Mouse (Mus musculus): ENCODE measurements around the gene Gm9945. TPM values are rescaled to one million over a fixed set of nuclear protein-coding genes. Genes with fewer than 3 reads are reported as not detected.

Gm9945 gene
- total and polyA plus RNA-seq, 2 experiments from 2014 or later, result 0.28 TPM; not detected in 1

DNA sequence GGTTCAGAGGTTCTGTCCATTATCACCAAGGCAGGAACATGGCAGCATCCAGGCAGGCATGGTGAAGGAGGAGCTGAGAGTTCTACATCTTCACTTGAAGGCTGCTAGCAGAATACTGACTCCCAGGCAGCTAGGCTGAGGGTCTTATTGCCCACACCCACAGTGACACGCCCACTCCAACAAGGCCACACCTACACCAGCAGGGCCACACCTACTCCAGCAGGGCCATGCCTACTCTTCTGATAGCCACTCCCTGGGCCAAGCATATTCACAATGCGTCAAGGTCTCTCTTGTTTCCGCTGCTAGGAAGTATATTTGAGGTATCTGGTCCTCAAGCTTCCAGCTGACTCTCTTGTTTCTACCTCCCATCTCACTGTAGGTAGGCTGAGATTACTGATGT lies 21.0 kb upstream of the Gm9945 start:
- H3K9me3 ChIP-seq (ENCODE audit: low read length), result no peaks in the 10 kb centered on the region
- 79% methylated on average over 3 of the region's 3 CpGs for WGBS
- ATAC-seq, result no peak
- peaks cover 5% of the 10 kb centered on the region; the same call in 1 of the 2 replicates for H3K4me1 ChIP-seq (ENCODE audit: insufficient read depth)
- no peak for DNase-seq
- no peak for TF ChIP-seq CTCF (IDR thresholded peaks at IDR 0.05; ENCODE audit: low read depth)
- H3K4me3 ChIP-seq (ENCODE audit: low read depth, low read length), result no peak overlapping the region
- H3K27ac ChIP-seq (ENCODE audit: low read depth, low read length), result no peak overlapping the region
- no peak overlapping the region for H3K4me2 ChIP-seq (ENCODE audit: low read depth)
- H3K9ac ChIP-seq, result no peak overlapping the region
- peaks cover 22% of the 10 kb centered on the region for H3K27me3 ChIP-seq (ENCODE audit: insufficient read depth, low read length)
- no peaks in the 10 kb centered on the region for H3K36me3 ChIP-seq (ENCODE audit: insufficient read depth)

DNA sequence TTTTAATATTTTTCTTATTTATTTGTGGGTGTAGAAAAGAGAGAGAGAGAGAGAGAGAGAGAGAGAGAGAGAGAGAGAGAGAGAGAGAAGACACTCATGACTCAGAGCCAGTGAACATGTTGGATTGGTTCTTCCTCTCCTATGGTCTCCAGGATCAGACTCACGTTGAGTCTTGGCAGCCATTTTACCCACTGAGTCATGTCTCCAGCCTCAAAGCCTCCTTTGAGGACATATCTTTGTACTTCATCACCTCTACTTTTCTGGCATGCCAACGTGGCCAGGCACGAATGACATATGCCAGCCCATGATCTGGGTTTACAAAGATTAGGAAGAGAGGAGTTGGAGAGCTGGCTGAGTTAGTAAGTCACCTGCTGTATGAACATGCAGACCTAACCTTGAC lies 19.8 kb upstream of the Gm9945 start:
- Histone ChIP-seq H3K4me1 (ENCODE audit: insufficient read depth) (peaks cover 5% of the 10 kb centered on the region; the same call in 1 of the 2 replicates), H3K9ac (no peak overlapping the region), H3K36me3 (ENCODE audit: insufficient read depth) (no peaks in the 10 kb centered on the region), H3K4me2 (ENCODE audit: low read depth) (no peak overlapping the region), H3K9me3 (ENCODE audit: low read length) (no peaks in the 10 kb centered on the region), H3K4me3 (ENCODE audit: low read depth, low read length) (no peak overlapping the region), H3K27ac (ENCODE audit: low read depth, low read length) (no peak overlapping the region), H3K27me3 (ENCODE audit: insufficient read depth, low read length) (peaks cover 33% of the 10 kb centered on the region)
- no peak for TF ChIP-seq CTCF (IDR thresholded peaks at IDR 0.05; ENCODE audit: low read depth)
- no peak for ATAC-seq
- no peak for DNase-seq
- 82% methylated on average over 3 of the region's 3 CpGs for WGBS

- ATAC-seq (no peak), DNase-seq (no peak)
- no peak overlapping the region for H3K27ac ChIP-seq (ENCODE audit: low read depth, low read length)
- peaks cover 6% of the 10 kb centered on the region for H3K4me1 ChIP-seq (ENCODE audit: insufficient read depth)
- no peaks in the 10 kb centered on the region for H3K36me3 ChIP-seq (ENCODE audit: insufficient read depth)
- TF ChIP-seq CTCF (IDR thresholded peaks at IDR 0.05; ENCODE audit: low read depth), result no peak
- peaks cover 39% of the 10 kb centered on the region for H3K27me3 ChIP-seq (ENCODE audit: insufficient read depth, low read length)
- H3K9ac ChIP-seq, result no peak overlapping the region
- 23% methylated on average over 5 of the region's 5 CpGs for WGBS
- no peak overlapping the region for H3K4me2 ChIP-seq (ENCODE audit: low read depth)
- no peak overlapping the region for H3K4me3 ChIP-seq (ENCODE audit: low read depth, low read length)
- H3K9me3 ChIP-seq (ENCODE audit: low read length), result no peaks in the 10 kb centered on the region
Measured at GRCm38 (mm10) chr11:53461727-53462126, 18.2 kb upstream of the Gm9945 start.

- ATAC-seq, result no peak
- Histone ChIP-seq H3K36me3 (ENCODE audit: insufficient read depth) (no peaks in the 10 kb centered on the region), H3K4me1 (ENCODE audit: insufficient read depth) (peaks cover 3% of the 10 kb centered on the region; the same call in 1 of the 2 replicates), H3K9ac (peak overlapping the region; percentile 33; the same call in 1 of the 2 replicates), H3K9me3 (ENCODE audit: low read length) (no peaks in the 10 kb centered on the region), H3K27me3 (ENCODE audit: insufficient read depth, low read length) (peaks cover 31% of the 10 kb centered on the region), H3K4me3 (ENCODE audit: low read depth, low read length) (peak overlapping the region; percentile 32), H3K4me2 (ENCODE audit: low read depth) (peak overlapping the region; percentile 68), H3K27ac (ENCODE audit: low read depth, low read length) (no peak overlapping the region)
- peak; percentile 43 for DNase-seq
- no peak for TF ChIP-seq CTCF (IDR thresholded peaks at IDR 0.05; ENCODE audit: low read depth)
- 8% methylated on average over 52 of the region's 55 CpGs for WGBS
Measured at GRCm38 (mm10) chr11:53463551-53464424, 16.2 kb upstream of the Gm9945 start.

DNA sequence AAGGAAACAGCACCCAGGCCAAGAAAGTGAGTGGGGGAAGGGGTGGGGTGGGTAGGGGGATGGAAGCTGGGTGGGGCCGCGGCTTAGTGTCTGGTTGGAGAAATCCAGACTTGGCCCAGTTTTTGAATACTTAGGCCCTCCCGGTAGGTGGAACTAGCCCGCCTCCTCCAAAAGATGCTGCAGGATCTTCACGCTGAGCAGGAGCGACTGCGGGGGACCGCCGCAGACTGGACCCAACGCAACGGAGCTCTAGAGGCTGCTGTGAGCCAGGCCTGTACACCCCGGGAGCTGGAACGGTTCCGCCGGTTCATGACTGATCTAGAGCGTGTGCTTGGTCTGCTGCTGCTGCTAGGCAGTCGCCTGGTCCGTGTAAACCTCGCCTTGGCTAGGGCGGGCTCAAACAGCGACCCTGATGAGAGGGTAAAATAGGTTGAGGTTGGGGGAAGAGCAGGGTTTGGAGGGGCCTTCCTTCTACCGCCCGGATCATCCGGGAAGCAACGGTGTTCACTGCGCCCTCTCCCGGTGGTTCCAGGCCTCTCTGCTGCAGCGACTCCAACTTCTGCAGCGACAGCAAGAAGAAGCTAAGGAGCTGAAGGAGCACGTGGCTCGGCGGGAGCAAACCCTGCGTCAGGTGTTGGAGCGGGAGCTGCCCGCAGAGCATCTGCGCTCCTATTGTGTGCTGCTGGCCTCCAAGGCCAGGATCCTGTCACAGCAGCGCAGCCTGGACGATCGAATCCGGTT lies 13.6 kb upstream of the Gm9945 start:
- peak overlapping the region; percentile 56 for H3K9ac ChIP-seq
- H3K4me3 ChIP-seq (ENCODE audit: low read depth, low read length), result peak overlapping the region; percentile 37
- peaks cover 15% of the 10 kb centered on the region for H3K4me1 ChIP-seq (ENCODE audit: insufficient read depth)
- H3K9me3 ChIP-seq (ENCODE audit: low read length), result no peaks in the 10 kb centered on the region
- no peak overlapping the region for H3K27ac ChIP-seq (ENCODE audit: low read depth, low read length)
- peak; percentile 89 for TF ChIP-seq CTCF (IDR thresholded peaks at IDR 0.05; ENCODE audit: low read depth)
- peak overlapping the region; percentile 68 for H3K4me2 ChIP-seq (ENCODE audit: low read depth)
- peak; percentile 91 for DNase-seq
- WGBS, result 8% methylated on average over 40 of the region's 40 CpGs
- peak; percentile 76 for ATAC-seq
- H3K27me3 ChIP-seq (ENCODE audit: insufficient read depth, low read length), result peaks cover 31% of the 10 kb centered on the region
- no peaks in the 10 kb centered on the region for H3K36me3 ChIP-seq (ENCODE audit: insufficient read depth)

- 0 out of 2 replicates have a peak overlapping the region, but pooled peaks have one; percentile 44 for H3K9ac ChIP-seq
- H3K4me1 ChIP-seq (ENCODE audit: insufficient read depth), result peaks cover 15% of the 10 kb centered on the region
- no peaks in the 10 kb centered on the region for H3K36me3 ChIP-seq (ENCODE audit: insufficient read depth)
- peak overlapping the region; percentile 1; the same call in 1 of the 2 replicates for H3K27ac ChIP-seq (ENCODE audit: low read depth, low read length)
- 15% methylated on average over 16 of the region's 16 CpGs for WGBS
- 0 out of 2 replicates have a peak, but pooled peaks have one; percentile 5 for ATAC-seq
- DNase-seq, result no peak
- no peaks in the 10 kb centered on the region for H3K9me3 ChIP-seq (ENCODE audit: low read length)
- H3K4me2 ChIP-seq (ENCODE audit: low read depth), result peak overlapping the region; percentile 52
- TF ChIP-seq CTCF (IDR thresholded peaks at IDR 0.05; ENCODE audit: low read depth), result no peak
- peaks cover 13% of the 10 kb centered on the region for H3K27me3 ChIP-seq (ENCODE audit: insufficient read depth, low read length)
- no peak overlapping the region for H3K4me3 ChIP-seq (ENCODE audit: low read depth, low read length)
Measured at GRCm38 (mm10) chr11:53469294-53469967, 10.5 kb upstream of the Gm9945 start.

Data from forebrain, postnatal 0 days (tissue).